ENCODE assay signal across 8 mouse cellular contexts in genomic region chr13:47152390-47152789, GRCm38 (mm10). TPM values are rescaled to one million over a fixed set of nuclear protein-coding genes. Genes with fewer than 3 reads are reported as not detected.
A peak's percentile ranks its signal among the peaks of the same experiment; 100 is the strongest.
DNase-seq lines count a peak whose midpoint lies in the region.

No protein-coding gene starts in this region.

- 33% methylated on average over 7 of the region's 7 CpGs for WGBS in hindbrain, embryonic 10.5 days

- no peaks in the 10 kb centered on the region for H3K9me3 ChIP-seq in hindbrain, embryonic 10.5 days

- H3K36me3 ChIP-seq in hindbrain, embryonic 10.5 days: no peaks in the 10 kb centered on the region

- peak; percentile 49 for DNase-seq in ovary, postnatal 14 days (ENCODE audit: low spot score)
- no peak for DNase-seq in ovary, adult 18-20 months (ENCODE audit: low spot score)
- peak; percentile 14 for DNase-seq in T-cell, adult 2 months (ENCODE audit: low spot score)
- peak; percentile 91 for DNase-seq in embryo, embryonic 10 days (ENCODE audit: low spot score)
- peak; percentile 26 for DNase-seq in hindbrain, embryonic 10.5 days (ENCODE audit: low spot score)
- peak; percentile 17 to 77 for DNase-seq in layer of hippocampus, postnatal 14 days (ENCODE audit: low spot score in 2 of 2)
- peak; percentile 39 for DNase-seq in neural tube, embryonic 10.5 days (ENCODE audit: extremely low spot score, low spot score)
- DNase-seq in gastrocnemius, adult 8-10 months (ENCODE audit: low spot score in 2 of 2): no peak

- no peak overlapping the region for H3K27ac ChIP-seq in hindbrain, embryonic 10.5 days

- H3K27me3 ChIP-seq in hindbrain, embryonic 10.5 days (ENCODE audit: insufficient read depth, poor library complexity, severe bottlenecking): 0 out of 2 replicates have a peak, but pooled peaks cover 3% of the 10 kb centered on the region

- no peak overlapping the region for H3K4me3 ChIP-seq in hindbrain, embryonic 10.5 days

- peaks cover 18% of the 10 kb centered on the region; the same call in 1 of the 2 replicates for H3K4me1 ChIP-seq in hindbrain, embryonic 10.5 days (replicated peaks)

RNA-seq across cellular contexts. Expression of gene Rnf144b, which starts 29.9 kb away (rescaled TPM):
- 0.46 and 0.82 TPM in 2 replicates for polyA plus RNA-seq in hindbrain, embryonic 10.5 days (2016; fragmentation: Nextera tagmentation; extraction: Ambion mirVana)
- total RNA-seq in layer of hippocampus, postnatal 14 days (2021): 10 to 100 TPM; 10.5 to 12.7 TPM
- total RNA-seq in gastrocnemius, adult 8-10 months (2022): 10 to 100 TPM; 21.9 to 28.1 (median 22.9) TPM

RNA-seq across cellular contexts. Expression of gene Dek, which starts 46.4 kb away (rescaled TPM):
- polyA plus RNA-seq in hindbrain, embryonic 10.5 days (2016; fragmentation: Nextera tagmentation; extraction: Ambion mirVana): 222 and 348 TPM in 2 replicates
- total RNA-seq in layer of hippocampus, postnatal 14 days (2021): 10 to 100 TPM; 44.3 to 48.5 TPM
- total RNA-seq in gastrocnemius, adult 8-10 months (2022): 10 to 100 TPM; 30.6 to 39.9 (median 36.6) TPM

Comparison
In these comparisons a context has a peak if more than half of its experiments do, and no peak if none do; other contexts are left out.
1. DNase-seq: peak in ovary, postnatal 14 days (single experiment), T-cell, adult 2 months (single experiment), embryo, embryonic 10 days (single experiment), hindbrain, embryonic 10.5 days (single experiment), layer of hippocampus, postnatal 14 days (2 of 2) and neural tube, embryonic 10.5 days (single experiment); none in ovary, adult 18-20 months (single experiment) and gastrocnemius, adult 8-10 months (0 of 2).